In genomic region chr7:40888358-40888757, GRCm38 (mm10) we compare ENCODE assay signal across 22 mouse cellular contexts. TPM values are rescaled to one million over a fixed set of nuclear protein-coding genes. Genes with fewer than 3 reads are reported as not detected.
DNase-seq lines count a peak whose midpoint lies in the region; ATAC-seq lines count a peak whose summit lies in the region.
"Had no signal": no experiment of that assay in that cellular context is flagged by ENCODE, and none has a peak within 500 bp of the region (broad histone marks: within the 10 kb centered on the region; RNA-seq: fewer than 3 reads in every experiment).

No protein-coding gene starts in this region.

- H3K9me3 ChIP-seq in embryonic facial prominence, embryonic 15.5 days (replicated peaks) = no peaks in the 10 kb centered on the region
- H3K9me3 ChIP-seq in embryonic facial prominence, embryonic 10.5 days = no peaks in the 10 kb centered on the region
- no peaks in the 10 kb centered on the region for H3K9me3 ChIP-seq in kidney, embryonic 16.5 days (ENCODE audit: low read length)
- H3K9me3 ChIP-seq: embryonic facial prominence, embryonic 12.5 days; forebrain, embryonic 12.5 days; heart, embryonic 10.5 days; hindbrain, embryonic 10.5 days had no signal

- 0 out of 2 replicates have a peak, but pooled peaks have one; percentile 31 for ATAC-seq in embryonic facial prominence, embryonic 15.5 days (ENCODE audit: insufficient number of reproducible peaks, low FRiP score, low TSS enrichment, low read depth)
- no peak for ATAC-seq in kidney, embryonic 16.5 days (ENCODE audit: low FRiP score, low TSS enrichment)
- ATAC-seq: CD4-positive, CD25-positive, alpha-beta regulatory T cell, adult 4 months; forebrain, embryonic 16.5 days had no signal

- H3K27ac ChIP-seq in embryonic facial prominence, embryonic 15.5 days (replicated peaks) = no peak overlapping the region
- no peak overlapping the region for H3K27ac ChIP-seq in embryonic facial prominence, embryonic 10.5 days (replicated peaks)
- no peak overlapping the region for H3K27ac ChIP-seq in kidney, embryonic 16.5 days (ENCODE audit: low read length)
- H3K27ac ChIP-seq: embryonic facial prominence, embryonic 12.5 days; forebrain, embryonic 12.5 days; heart, embryonic 10.5 days; hindbrain, embryonic 10.5 days; hindbrain, embryonic 14.5 days had no signal

- 83% methylated on average over 3 of the region's 3 CpGs for WGBS in embryonic facial prominence, embryonic 15.5 days
- 90% methylated on average over 3 of the region's 3 CpGs for WGBS in embryonic facial prominence, embryonic 10.5 days
- WGBS in kidney, embryonic 16.5 days = 80% methylated on average over 3 of the region's 3 CpGs

- H3K4me1 ChIP-seq in embryonic facial prominence, embryonic 15.5 days = no peaks in the 10 kb centered on the region
- H3K4me1 ChIP-seq in embryonic facial prominence, embryonic 10.5 days = peaks cover 7% of the 10 kb centered on the region; the same call in 1 of the 2 replicates
- no peaks in the 10 kb centered on the region for H3K4me1 ChIP-seq in kidney, embryonic 16.5 days (ENCODE audit: insufficient read depth, low read length)
- H3K4me1 ChIP-seq: embryonic facial prominence, embryonic 12.5 days; heart, embryonic 10.5 days had no signal

- H3K9ac ChIP-seq in embryonic facial prominence, embryonic 15.5 days = no peak overlapping the region
- no peak overlapping the region for H3K9ac ChIP-seq in kidney, embryonic 16.5 days (replicated peaks; ENCODE audit: low read length)
- H3K9ac ChIP-seq: embryonic facial prominence, embryonic 12.5 days; forebrain, embryonic 12.5 days; hindbrain, embryonic 14.5 days had no signal

- no peaks in the 10 kb centered on the region for H3K27me3 ChIP-seq in embryonic facial prominence, embryonic 15.5 days
- no peaks in the 10 kb centered on the region for H3K27me3 ChIP-seq in embryonic facial prominence, embryonic 10.5 days (replicated peaks; ENCODE audit: low read depth, poor library complexity, severe bottlenecking)
- H3K27me3 ChIP-seq in kidney, embryonic 16.5 days (ENCODE audit: insufficient read depth, low read length) = no peaks in the 10 kb centered on the region
- H3K27me3 ChIP-seq: embryonic facial prominence, embryonic 12.5 days; forebrain, embryonic 12.5 days had no signal

- DNase-seq in cerebellum, postnatal 10 days = peak; percentile 76 to 77
- no peak for DNase-seq in cerebellum, adult 9-10 months
- no peak for DNase-seq in embryonic facial prominence, embryonic 10.5 days (ENCODE audit: low spot score)
- peak; percentile 11 for DNase-seq in kidney, adult 9 months
- DNase-seq in ovary, postnatal 14 days (ENCODE audit: low spot score) = peak; percentile 9
- no peak for DNase-seq in ovary, adult 18-20 months (ENCODE audit: low spot score)
- DNase-seq: adrenal gland, adult 8-10 months; adrenal gland, postnatal 36 days; B cell, adult 2 months; embryo, embryonic 11 days; gastrocnemius, postnatal 10 days; heart, adult 18-20 months had no signal

- H3K4me2 ChIP-seq in embryonic facial prominence, embryonic 15.5 days (replicated peaks) = no peak overlapping the region
- no peak overlapping the region for H3K4me2 ChIP-seq in kidney, embryonic 16.5 days (replicated peaks; ENCODE audit: low read depth, low read length)
- H3K4me2 ChIP-seq: embryonic facial prominence, embryonic 12.5 days; forebrain, embryonic 12.5 days; hindbrain, embryonic 14.5 days had no signal

- no peak overlapping the region for H3K4me3 ChIP-seq in embryonic facial prominence, embryonic 15.5 days (replicated peaks)
- H3K4me3 ChIP-seq in embryonic facial prominence, embryonic 10.5 days = no peak overlapping the region
- H3K4me3 ChIP-seq in kidney, embryonic 16.5 days (ENCODE audit: low read length) = no peak overlapping the region
- H3K4me3 ChIP-seq: embryonic facial prominence, embryonic 12.5 days; forebrain, embryonic 12.5 days; heart, embryonic 10.5 days; hindbrain, embryonic 10.5 days had no signal

- H3K36me3 ChIP-seq in embryonic facial prominence, embryonic 15.5 days = no peaks in the 10 kb centered on the region
- H3K36me3 ChIP-seq in embryonic facial prominence, embryonic 10.5 days (replicated peaks) = no peaks in the 10 kb centered on the region
- no peaks in the 10 kb centered on the region for H3K36me3 ChIP-seq in kidney, embryonic 16.5 days (ENCODE audit: insufficient read depth, low read length)
- H3K36me3 ChIP-seq: embryonic facial prominence, embryonic 12.5 days; forebrain, embryonic 12.5 days; G1E; heart, embryonic 10.5 days; hindbrain, embryonic 10.5 days had no signal

RNA-seq across cellular contexts. Expression of gene Vstm2b, which starts 9.8 kb away (rescaled TPM):
- polyA plus RNA-seq in embryonic facial prominence, embryonic 15.5 days (2015; fragmentation: Nextera tagmentation; extraction: Ambion mirVana) = 13.4 and 14.9 TPM in 2 replicates
- polyA plus RNA-seq in embryonic facial prominence, embryonic 10.5 days (2016; fragmentation: Nextera tagmentation; extraction: Ambion mirVana) = 5.4 and 6.0 TPM in 2 replicates
- 6.5 and 6.9 TPM in 2 replicates for polyA plus RNA-seq in kidney, embryonic 16.5 days (2015; fragmentation: Nextera tagmentation; extraction: Ambion mirVana)
- polyA plus RNA-seq: CD4-positive, CD25-positive, alpha-beta regulatory T cell, adult 4 months; G1E had no signal

Comparison
In these comparisons a context has a peak if more than half of its experiments do, and no peak if none do; other contexts are left out.
1. DNase-seq: peak in cerebellum, postnatal 10 days (2 of 2), kidney, adult 9 months (single experiment) and ovary, postnatal 14 days (single experiment); none in cerebellum, adult 9-10 months (single experiment), embryonic facial prominence, embryonic 10.5 days (single experiment) and ovary, adult 18-20 months (single experiment).